Mouse (Mus musculus): ENCODE results near the gene Sesn3.

- TF ChIP-seq CTCF (IDR thresholded peaks at IDR 0.05; ENCODE audit: extremely low read depth, insufficient read depth, low read length) (no peak), POLR2A (IDR thresholded peaks at IDR 0.05; ENCODE audit: extremely low read depth, insufficient read depth, low read length) (no peak)
These were observed 97.6 kb downstream of the Sesn3 start for GRCm38 (mm10) chr9:14372440-14372839.

All from cortical plate, adult 2 months (tissue).